Mouse (Mus musculus) intestine, postnatal 0 days (tissue): ENCODE measurements around the gene Dnajb5. TPM values are rescaled to one million over a fixed set of nuclear protein-coding genes. Genes with fewer than 3 reads are reported as not detected.

Experiments
- ATAC-seq: fragments of 200-750 bp; cut with Nextera tagmentation; 2 replicates; pipeline ENCODE4 v1.8.0; 2017; ENCODE audit warnings: mild to moderate bottlenecking, moderate TSS enrichment, moderate library complexity
- H3K27ac ChIP-seq: fragments of 300-500 bp; sonication (generic); 2 replicates; pipeline ENCODE4 v1.5.1; 2014; ENCODE audit warnings: mild to moderate bottlenecking, low read depth, low read length, moderate library complexity
- H3K27me3 ChIP-seq: fragments of 300-500 bp; sonication (generic); replicated peaks from 2 replicates; pipeline ENCODE4 v1.6.1; 2014; ENCODE audit warnings: low read length, mixed read lengths; ENCODE audit not compliant: control insufficient read depth, insufficient read depth
- H3K36me3 ChIP-seq: fragments of 300-500 bp; sonication (generic); 2 replicates; pipeline ENCODE4 v1.6.1; 2014; ENCODE audit warnings: mild to moderate bottlenecking, moderate library complexity; ENCODE audit not compliant: control insufficient read depth, insufficient read depth
- H3K4me1 ChIP-seq: fragments of 300-500 bp; sonication (generic); replicated peaks from 2 replicates; pipeline ENCODE4 v1.6.1; 2014; ENCODE audit warnings: antibody characterized with exemption, low read length, mixed read lengths; ENCODE audit not compliant: control insufficient read depth, insufficient read depth
- H3K4me2 ChIP-seq: fragments of 300-500 bp; sonication (generic); replicated peaks from 2 replicates; pipeline ENCODE4 v1.6.1; 2014; ENCODE audit warnings: low read depth, mild to moderate bottlenecking, moderate library complexity
- H3K4me3 ChIP-seq: fragments of 300-500 bp; sonication (generic); 2 replicates; pipeline ENCODE4 v1.5.1; 2014; ENCODE audit warnings: low read depth, low read length
- H3K9ac ChIP-seq: fragments of 300-500 bp; sonication (generic); 2 replicates; pipeline ENCODE4 v1.6.1; 2014; ENCODE audit warnings: mild to moderate bottlenecking, low read depth, low read length
- H3K9me3 ChIP-seq: fragments of 300-500 bp; sonication (generic); 2 replicates; pipeline ENCODE4 v1.6.1; 2016; ENCODE audit warnings: mixed run types; ENCODE audit not compliant: control insufficient read depth
- CTCF ChIP-seq: sonication (generic); IDR thresholded peaks from 2 replicates; pipeline ENCODE4 v1.5.1; 2016; ENCODE audit warnings: low read depth, mild to moderate bottlenecking, control low read depth, antibody characterized with exemption, moderate library complexity
- WGBS: fragments of 180-500 bp; shearing (Covaris S2); extraction: QIAGEN DNeasy Blood & Tissue Kit; methylation state at CpG from one replicate; pipeline ENCODE4 v1.1.7; 2014; 5-methylcytosine and 5-hydroxymethylcytosine counted together
- polyA plus RNA-seq: library from polyadenylated mRNA; unstranded; fragments of >200 nt; fragmentation: Nextera tagmentation; extraction: Ambion mirVana; gene quantifications from 2 replicates; pipeline ENCODE4 v1.2.1, GENCODE M21; 2015

Gene Dnajb5
- polyA plus RNA-seq, 1 experiment from 2014 or later, result 8.8 TPM

- Histone ChIP-seq H3K4me3 (no peak overlapping the region), H3K4me2 (no peak overlapping the region), H3K36me3 (peaks cover 21% of the 10 kb centered on the region), H3K9ac (no peak overlapping the region), H3K27me3 (no peaks in the 10 kb centered on the region), H3K27ac (no peak overlapping the region), H3K9me3 (no peaks in the 10 kb centered on the region), H3K4me1 (no peaks in the 10 kb centered on the region)
- TF ChIP-seq CTCF, result no peak
- no peak for ATAC-seq
- 63% methylated on average over 11 of the region's 11 CpGs for WGBS
These were observed 7.7 kb downstream of the Dnajb5 start for GRCm38 (mm10) chr4:42957306-42957705.

- H3K9me3 ChIP-seq, result no peaks in the 10 kb centered on the region
- no peak overlapping the region for H3K9ac ChIP-seq
- no peak overlapping the region for H3K27ac ChIP-seq
- H3K4me3 ChIP-seq, result no peak overlapping the region
- H3K36me3 ChIP-seq, result peaks cover 21% of the 10 kb centered on the region
- TF ChIP-seq CTCF, result no peak
- WGBS, result 89% methylated on average over 8 of the region's 8 CpGs
- no peaks in the 10 kb centered on the region for H3K4me1 ChIP-seq
- ATAC-seq, result no peak
- no peak overlapping the region for H3K4me2 ChIP-seq
- H3K27me3 ChIP-seq, result no peaks in the 10 kb centered on the region
These were observed 8.4 kb downstream of the Dnajb5 start for GRCm38 (mm10) chr4:42957979-42958378.

GRCm38 (mm10) chr4:42958942-42959341 is 9.3 kb downstream of the Dnajb5 start:
- Histone ChIP-seq H3K4me1 (no peaks in the 10 kb centered on the region), H3K27me3 (0 out of 2 replicates have a peak, but pooled peaks cover 2% of the 10 kb centered on the region), H3K36me3 (peaks cover 21% of the 10 kb centered on the region), H3K4me3 (no peak overlapping the region), H3K4me2 (no peak overlapping the region), H3K9ac (no peak overlapping the region), H3K9me3 (no peaks in the 10 kb centered on the region), H3K27ac (no peak overlapping the region)
- 73% methylated on average over 8 of the region's 8 CpGs for WGBS
- no peak for TF ChIP-seq CTCF
- no peak for ATAC-seq

GRCm38 (mm10) chr4:42959382-42959781 is 9.8 kb downstream of the Dnajb5 start:
- 0 out of 2 replicates have a peak, but pooled peaks cover 3% of the 10 kb centered on the region for H3K27me3 ChIP-seq
- no peak overlapping the region for H3K4me3 ChIP-seq
- H3K27ac ChIP-seq, result no peak overlapping the region
- ATAC-seq, result no peak
- 64% methylated on average over 4 of the region's 4 CpGs for WGBS
- H3K4me1 ChIP-seq, result no peaks in the 10 kb centered on the region
- H3K9ac ChIP-seq, result no peak overlapping the region
- TF ChIP-seq CTCF, result no peak
- no peaks in the 10 kb centered on the region for H3K9me3 ChIP-seq
- H3K4me2 ChIP-seq, result no peak overlapping the region
- H3K36me3 ChIP-seq, result peaks cover 21% of the 10 kb centered on the region

- 28% methylated on average over 4 of the region's 4 CpGs for WGBS
- Histone ChIP-seq H3K9me3 (no peaks in the 10 kb centered on the region), H3K36me3 (peaks cover 18% of the 10 kb centered on the region), H3K4me3 (no peak overlapping the region), H3K27me3 (peaks cover 6% of the 10 kb centered on the region; the same call in 1 of the 2 replicates), H3K4me2 (no peak overlapping the region), H3K4me1 (no peaks in the 10 kb centered on the region), H3K27ac (no peak overlapping the region), H3K9ac (no peak overlapping the region)
- no peak for ATAC-seq
- TF ChIP-seq CTCF, result peak; percentile 83
These were observed 12.0 kb downstream of the Dnajb5 start for GRCm38 (mm10) chr4:42961592-42961991.

GRCm38 (mm10) chr4:42963480-42963879 is 13.9 kb downstream of the Dnajb5 start:
- Histone ChIP-seq H3K27ac (no peak overlapping the region), H3K4me3 (no peak overlapping the region), H3K4me1 (no peaks in the 10 kb centered on the region), H3K9ac (no peak overlapping the region), H3K4me2 (no peak overlapping the region), H3K27me3 (peaks cover 6% of the 10 kb centered on the region; the same call in 1 of the 2 replicates), H3K9me3 (no peaks in the 10 kb centered on the region), H3K36me3 (no peaks in the 10 kb centered on the region; the same call in 1 of the 2 replicates)
- peak; percentile 47 for TF ChIP-seq CTCF
- 94% methylated on average over 2 of the region's 2 CpGs for WGBS
- ATAC-seq, result no peak
